Comparison of ENCODE assay signal across 8 mouse cellular contexts in the genomic region with DNA sequence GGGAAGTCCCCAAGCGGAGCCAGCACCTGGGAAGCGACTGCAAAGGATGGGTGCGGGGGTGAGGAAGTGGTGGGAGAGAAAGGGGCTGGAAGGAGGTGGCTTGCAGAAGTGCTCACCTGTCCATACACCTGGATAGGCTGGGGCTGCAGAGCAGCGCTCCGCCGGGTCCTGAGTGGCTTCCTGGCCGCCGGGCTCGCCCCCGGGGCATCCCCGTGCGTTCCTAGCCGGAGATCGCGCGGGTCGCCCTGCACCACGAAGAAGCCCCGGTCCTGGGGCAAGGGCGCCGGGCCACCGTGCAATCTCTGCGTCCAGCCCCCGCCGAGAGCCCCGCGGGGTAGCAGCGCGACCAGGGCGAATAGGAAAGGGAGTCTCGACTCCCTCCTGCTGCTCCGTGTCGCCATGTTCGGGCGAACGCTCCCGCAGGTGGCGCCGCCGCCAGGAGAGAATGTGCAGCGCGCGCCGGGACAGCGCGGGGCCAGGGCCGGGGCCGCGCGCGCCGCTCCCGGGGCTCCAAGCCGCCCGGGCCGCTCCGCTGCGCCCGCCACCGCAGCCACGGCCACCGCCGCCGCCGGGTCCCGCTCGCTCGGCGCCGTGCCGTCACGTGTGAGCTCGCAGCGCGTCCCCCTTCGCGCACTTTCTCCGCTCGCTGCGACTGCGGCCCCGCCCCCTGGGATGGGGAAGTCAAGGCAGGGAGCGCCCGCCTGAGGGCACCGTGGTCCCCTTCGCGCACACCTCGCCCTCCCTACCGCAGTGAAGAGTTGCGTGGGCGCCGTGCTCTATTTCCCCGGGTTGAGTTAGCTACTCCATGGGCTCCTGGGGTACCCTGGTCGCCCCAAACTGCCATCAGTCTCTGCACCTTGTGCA. TPM values are rescaled to one million over a fixed set of nuclear protein-coding genes. Genes with fewer than 3 reads are reported as not detected.
A peak's percentile ranks its signal among the peaks of the same experiment; 100 is the strongest.
DNase-seq lines count a peak whose midpoint lies in the region; ATAC-seq and TF ChIP-seq lines count a peak whose summit lies in the region.

A gene (minus strand): TSS at position 585 of the 864 bp plus-strand sequence.

- H3K36me3 ChIP-seq in forebrain, embryonic 12.5 days (replicated peaks) = no peaks in the 10 kb centered on the region
- no peaks in the 10 kb centered on the region for H3K36me3 ChIP-seq in heart, embryonic 15.5 days
- no peaks in the 10 kb centered on the region for H3K36me3 ChIP-seq in liver, embryonic 14.5 days (replicated peaks; ENCODE audit: control insufficient read depth, insufficient read depth, low read depth)
- no peaks in the 10 kb centered on the region for H3K36me3 ChIP-seq in neural tube, embryonic 11.5 days (ENCODE audit: control insufficient read depth, insufficient read depth, low read length)

- no peaks in the 10 kb centered on the region for H3K9me3 ChIP-seq in forebrain, embryonic 12.5 days
- no peaks in the 10 kb centered on the region for H3K9me3 ChIP-seq in heart, embryonic 15.5 days (replicated peaks)
- H3K9me3 ChIP-seq in liver, embryonic 14.5 days (ENCODE audit: control insufficient read depth, low read length) = no peaks in the 10 kb centered on the region
- no peaks in the 10 kb centered on the region for H3K9me3 ChIP-seq in neural tube, embryonic 11.5 days (ENCODE audit: control insufficient read depth, low read length)

- H3K4me2 ChIP-seq in forebrain, embryonic 12.5 days = peak within 1 kb of the TSS; percentile 80
- H3K4me2 ChIP-seq in heart, embryonic 15.5 days = peak within 1 kb of the TSS; percentile 90
- H3K4me2 ChIP-seq in liver, embryonic 14.5 days (ENCODE audit: low read depth) = peak within 1 kb of the TSS; percentile 60
- peak within 1 kb of the TSS; percentile 85 for H3K4me2 ChIP-seq in neural tube, embryonic 11.5 days (ENCODE audit: low read depth)

- H3K27ac ChIP-seq in forebrain, embryonic 12.5 days = 0 out of 2 replicates have a peak within 1 kb of the TSS, but pooled peaks have one; percentile 19
- H3K27ac ChIP-seq in heart, embryonic 15.5 days = peak within 1 kb of the TSS; percentile 41; the same call in 1 of the 2 replicates
- H3K27ac ChIP-seq in liver, embryonic 14.5 days = no peak within 1 kb of the TSS
- peak within 1 kb of the TSS; percentile 55; the same call in 1 of the 2 replicates for H3K27ac ChIP-seq in neural tube, embryonic 11.5 days (ENCODE audit: low read depth, low read length)

- H3K4me1 ChIP-seq in forebrain, embryonic 12.5 days = peaks cover 22% of the 10 kb centered on the region
- H3K4me1 ChIP-seq in heart, embryonic 15.5 days (replicated peaks) = peaks cover 12% of the 10 kb centered on the region
- peaks cover 0 to 4% of the 10 kb centered on the region in 2 experiments; a peak in 1 of 4 replicates for H3K4me1 ChIP-seq in liver, embryonic 14.5 days (replicated peaks; ENCODE audit: control insufficient read depth in 2 of 2, insufficient read depth in 2 of 2, low read length in 1 of 2)
- no peaks in the 10 kb centered on the region for H3K4me1 ChIP-seq in neural tube, embryonic 11.5 days (ENCODE audit: control insufficient read depth, insufficient read depth, low read length)

- peak; percentile 86 for ATAC-seq in forebrain, embryonic 12.5 days (ENCODE audit: low FRiP score)
- peak; percentile 78 for ATAC-seq in heart, embryonic 15.5 days (replicated peaks; ENCODE audit: insufficient number of reproducible peaks, insufficient read depth, low FRiP score, low read depth)
- no peak for ATAC-seq in liver, embryonic 14.5 days (ENCODE audit: insufficient read depth)
- peak; percentile 67 for ATAC-seq in neural tube, embryonic 11.5 days (ENCODE audit: insufficient read depth, low FRiP score, low TSS enrichment)

- TF ChIP-seq POLR2A in brain, embryonic 14.5 days (IDR thresholded peaks at IDR 0.05; ENCODE audit: borderline replicate concordance, extremely low read depth, insufficient read depth, insufficient read length, poor library complexity, severe bottlenecking) = 0 out of 2 replicates have a peak, but pooled peaks have one; percentile 31

- peak within 1 kb of the TSS; percentile 63 for H3K4me3 ChIP-seq in forebrain, embryonic 12.5 days (replicated peaks)
- H3K4me3 ChIP-seq in heart, embryonic 15.5 days = peak within 1 kb of the TSS; percentile 72
- peak within 1 kb of the TSS; percentile 39 to 54 for H3K4me3 ChIP-seq in liver, embryonic 14.5 days (ENCODE audit: insufficient read depth in 1 of 2, low read depth in 2 of 2, low read length in 2 of 2)
- H3K4me3 ChIP-seq in neural tube, embryonic 11.5 days (ENCODE audit: low read depth, low read length) = peak within 1 kb of the TSS; percentile 69

- TF ChIP-seq EP300 in liver, embryonic 14.5 days (IDR thresholded peaks at IDR 0.05; ENCODE audit: low read depth) = no peak

- DNase-seq in A20 (ENCODE audit: low read depth, low spot score) = peak; percentile 82
- DNase-seq in brain, embryonic 14.5 days (ENCODE audit: low read depth) = peak; percentile 74
- peak; percentile 88 for DNase-seq in kidney, postnatal 10 days
- DNase-seq in liver, embryonic 14.5 days (ENCODE audit: low read depth in 3 of 3, low spot score in 3 of 3) = no peak
- peak; percentile 81 for DNase-seq in neural tube, embryonic 11.5 days (ENCODE audit: low spot score)
- peak; percentile 68 for DNase-seq in testis, postnatal 14 days (ENCODE audit: low spot score)

- TF ChIP-seq CTCF in brain, embryonic 14.5 days (IDR thresholded peaks at IDR 0.05; ENCODE audit: borderline replicate concordance, extremely low read depth, insufficient read depth, insufficient read length) = peak; percentile 46; the same call in 1 of the 2 replicates
- TF ChIP-seq CTCF in liver, embryonic 14.5 days (IDR thresholded peaks at IDR 0.05; ENCODE audit: low read depth) = peak; percentile 35; the same call in 1 of the 2 replicates

- H3K9ac ChIP-seq in forebrain, embryonic 12.5 days = peak within 1 kb of the TSS; percentile 81
- peak within 1 kb of the TSS; percentile 67 for H3K9ac ChIP-seq in heart, embryonic 15.5 days
- H3K9ac ChIP-seq in liver, embryonic 14.5 days (replicated peaks) = no peak within 1 kb of the TSS
- H3K9ac ChIP-seq in neural tube, embryonic 11.5 days (ENCODE audit: low read length) = peak within 1 kb of the TSS; percentile 71

- H3K27me3 ChIP-seq in forebrain, embryonic 12.5 days = peaks cover 21% of the 10 kb centered on the region
- H3K27me3 ChIP-seq in heart, embryonic 15.5 days = peaks cover 29% of the 10 kb centered on the region
- peaks cover 17% of the 10 kb centered on the region for H3K27me3 ChIP-seq in liver, embryonic 14.5 days (ENCODE audit: control insufficient read depth, insufficient read depth, low read length)
- no peaks in the 10 kb centered on the region for H3K27me3 ChIP-seq in neural tube, embryonic 11.5 days (ENCODE audit: control insufficient read depth, insufficient read depth, low read length)

- WGBS in forebrain, embryonic 12.5 days = under 1% methylated on average over 57 of the region's 94 CpGs
- under 1% methylated on average over 78 of the region's 94 CpGs for WGBS in heart, embryonic 15.5 days
- WGBS in liver, embryonic 14.5 days (ENCODE audit: insufficient replicate concordance) = under 1% methylated on average over 92 of the region's 94 CpGs
- under 1% methylated on average over 82 of the region's 94 CpGs for WGBS in neural tube, embryonic 11.5 days

RNA-seq across cellular contexts. Expression of the gene that starts here (rescaled TPM):
- polyA plus RNA-seq in brain, embryonic 14.5 days (2012; rRNA removed) = 12.9 and 16.3 TPM in 2 replicates
- polyA plus RNA-seq in forebrain, embryonic 12.5 days (2016; fragmentation: Nextera tagmentation; extraction: Ambion mirVana) = 8.2 and 11.1 TPM in 2 replicates
- polyA plus RNA-seq in heart, embryonic 15.5 days (2015; fragmentation: Nextera tagmentation; extraction: Ambion mirVana) = 2.3 and 4.8 TPM in 2 replicates
- polyA plus RNA-seq in liver, embryonic 14.5 days (2012; rRNA removed) = 0.58 and 1.4 TPM in 2 replicates
- 1.1 and 1.2 TPM in 2 replicates for polyA plus RNA-seq in liver, embryonic 14.5 days (2014; fragmentation: Nextera tagmentation; extraction: Ambion mirVana)
- 10.2 and 11.6 TPM in 2 replicates for polyA plus RNA-seq in neural tube, embryonic 11.5 days (2014; fragmentation: Nextera tagmentation; extraction: Ambion mirVana)

Comparison
In these comparisons a context has a peak if more than half of its experiments do, and no peak if none do; other contexts are left out.
1. DNase-seq: peak in A20 (single experiment), brain, embryonic 14.5 days (single experiment), kidney, postnatal 10 days (single experiment), neural tube, embryonic 11.5 days (single experiment) and testis, postnatal 14 days (single experiment); none in liver, embryonic 14.5 days (0 of 3).
2. Peak in every context shown above with its lines, with median percentiles within 50 percentile points of each other: H3K4me2 ChIP-seq and H3K4me3 ChIP-seq.